Mouse (Mus musculus): ENCODE measurements around the gene Pi4k2b. TPM values are rescaled to one million over a fixed set of nuclear protein-coding genes. Genes with fewer than 3 reads are reported as not detected.
"Not testable (repeated sequence)": the region's sequence is repeated elsewhere in the genome, so short reads cannot be mapped to it uniquely, and the experiment has no call there.

The Pi4k2b gene
- total RNA-seq (2021) = 1 to 10 TPM; 3.0 to 3.1 TPM
- long read RNA-seq, experiment 1, transcript Pi4k2b-201 (10 exons, 3,139 nt) = major isoform, 7 of 8 reads
- long read RNA-seq, experiment 1, partial matches to known transcripts = 0 of 8 reads
- long read RNA-seq, experiment 1, other reads (novel, unspliced or antisense) = 1 of 8 reads
- long read RNA-seq, experiment 2, transcript Pi4k2b-201 (10 exons, 3,139 nt) = major isoform, 6 of 8 reads
- long read RNA-seq, experiment 2, partial matches to known transcripts = 1 of 8 reads
- long read RNA-seq, experiment 2, other reads (novel, unspliced or antisense) = 1 of 8 reads

GRCm38 (mm10) chr5:52741391-52742111 lies at the start of gene Pi4k2b:
Gene Pi4k2b, plus strand, starts transcription at chr5:52741574.
- DNase-seq = peak; percentile 85 to 87
- intact Hi-C loops (cut with DNase I) = loop anchor here (5.0 kb wide), 2 partner anchors 69 to 91 kb away; partner anchors contain the start of gene Anapc4

- intact Hi-C loops (cut with DNase I) = no loop called here
- no peak for DNase-seq
Observed at GRCm38 (mm10) chr5:52697291-52697690, 44.1 kb upstream of the Pi4k2b start.

GRCm38 (mm10) chr5:52697882-52698440 lies 43.4 kb upstream of the Pi4k2b start:
- intact Hi-C loops (cut with DNase I); DNase-seq: not testable (repeated sequence)

- intact Hi-C loops (cut with DNase I) = no loop called here
- DNase-seq = no peak
Observed at GRCm38 (mm10) chr5:52704562-52704961, 36.8 kb upstream of the Pi4k2b start.

- intact Hi-C loops (cut with DNase I) = no loop called here
- no peak for DNase-seq
Observed at GRCm38 (mm10) chr5:52712704-52713103, 28.7 kb upstream of the Pi4k2b start.

- intact Hi-C loops (cut with DNase I) = no loop called here
Observed at GRCm38 (mm10) chr5:52716742-52717448, 24.5 kb upstream of the Pi4k2b start.

GRCm38 (mm10) chr5:52721003-52721402 lies 20.4 kb upstream of the Pi4k2b start:
- no peak for DNase-seq
- intact Hi-C loops (cut with DNase I) = no loop called here

More at GRCm38 (mm10) chr5:52716742-52717448, 24.5 kb upstream of the Pi4k2b start:
- no peak for DNase-seq

- intact Hi-C loops (cut with DNase I) = no loop called here
- DNase-seq = no peak
Observed at GRCm38 (mm10) chr5:52727747-52728146, 13.6 kb upstream of the Pi4k2b start.

GRCm38 (mm10) chr5:52732811-52733210 lies 8.6 kb upstream of the Pi4k2b start:
- intact Hi-C loops (cut with DNase I) = no loop called here
- DNase-seq = no peak

GRCm38 (mm10) chr5:52736046-52736445 lies 5.3 kb upstream of the Pi4k2b start:
- DNase-seq = no peak
- intact Hi-C loops (cut with DNase I) = no loop called here

GRCm38 (mm10) chr5:52742112-52742813 lies 889 bp downstream of the Pi4k2b start:
- intact Hi-C loops (cut with DNase I) = loop anchor here (5.0 kb wide), 2 partner anchors 70 to 90 kb away; partner anchors contain the start of gene Anapc4
- peak; percentile 35 to 58 for DNase-seq

GRCm38 (mm10) chr5:52743231-52743630 lies 1.9 kb downstream of the Pi4k2b start:
- intact Hi-C loops (cut with DNase I) = loop anchor here (5.0 kb wide), 2 partner anchors 71 to 89 kb away; partner anchors contain the start of gene Anapc4

GRCm38 (mm10) chr5:52746920-52747319 lies 5.5 kb downstream of the Pi4k2b start:
- DNase-seq = no peak
- intact Hi-C loops (cut with DNase I) = no loop called here

More at GRCm38 (mm10) chr5:52743231-52743630, 1.9 kb downstream of the Pi4k2b start:
- no peak for DNase-seq

GRCm38 (mm10) chr5:52748732-52749131 lies 7.4 kb downstream of the Pi4k2b start:
- intact Hi-C loops (cut with DNase I) = no loop called here
- peak in 1 of 2 experiments; percentile 3 for DNase-seq

- DNase-seq = no peak
- intact Hi-C loops (cut with DNase I) = no loop called here
Observed at GRCm38 (mm10) chr5:52753146-52753545, 11.8 kb downstream of the Pi4k2b start.

GRCm38 (mm10) chr5:52754196-52754595 lies 12.8 kb downstream of the Pi4k2b start:
- DNase-seq = no peak
- intact Hi-C loops (cut with DNase I) = no loop called here

GRCm38 (mm10) chr5:52755337-52755736 lies 14.0 kb downstream of the Pi4k2b start:
- intact Hi-C loops (cut with DNase I) = no loop called here
- no peak for DNase-seq

- DNase-seq = no peak
- intact Hi-C loops (cut with DNase I) = no loop called here
Observed at GRCm38 (mm10) chr5:52755989-52756388, 14.6 kb downstream of the Pi4k2b start.

- DNase-seq = no peak
- intact Hi-C loops (cut with DNase I) = no loop called here
Observed at GRCm38 (mm10) chr5:52762586-52762985, 21.2 kb downstream of the Pi4k2b start.

- intact Hi-C loops (cut with DNase I) = no loop called here
Observed at GRCm38 (mm10) chr5:52774267-52774666, 32.9 kb downstream of the Pi4k2b start.

More at GRCm38 (mm10) chr5:52774267-52774666, 32.9 kb downstream of the Pi4k2b start:
- DNase-seq = no peak
